Mouse (Mus musculus) heart, adult 2 months (tissue): ENCODE results near the gene Ralbp1. TPM values are rescaled to one million over a fixed set of nuclear protein-coding genes. Genes with fewer than 3 reads are reported as not detected.

Source experiments
- DNase-seq, 2 experiments: peaks; one replicate each; pipeline ENCODE4 v3.0.0; 2021
- H3K27ac ChIP-seq: fragments of 200-600 bp; 2 replicates; pipeline ENCODE4 v1.8.1; 2022
- H3K27me3 ChIP-seq: fragments of 200-500 bp; 2 replicates; pipeline ENCODE4 v1.6.1; 2012; ENCODE audit warnings: mild to moderate bottlenecking, low read length, inconsistent platforms, mixed read lengths; ENCODE audit not compliant: control insufficient read depth, insufficient read depth
- H3K36me3 ChIP-seq: fragments of 200-500 bp; 2 replicates; pipeline ENCODE4 v1.6.1; 2012; ENCODE audit warnings: low read length, inconsistent platforms; ENCODE audit not compliant: control insufficient read depth, insufficient read depth
- H3K4me1 ChIP-seq: fragments of 200-500 bp; 2 replicates; pipeline ENCODE4 v1.6.1; 2011; ENCODE audit warnings: low read length; ENCODE audit not compliant: control insufficient read depth, insufficient read depth
- H3K4me3 ChIP-seq: fragments of 200-600 bp; 2 replicates; pipeline ENCODE4 v1.8.1; 2022
- H3K79me2 ChIP-seq: fragments of 200-500 bp; replicated peaks from 2 replicates; pipeline ENCODE4 v1.6.1; 2012; ENCODE audit warnings: mild to moderate bottlenecking, inconsistent platforms, low read length, moderate library complexity, mixed read lengths; ENCODE audit not compliant: control insufficient read depth, insufficient read depth
- H3K9ac ChIP-seq: fragments of 200-500 bp; 2 replicates; pipeline ENCODE4 v1.6.1; 2012; ENCODE audit warnings: low read depth, mild to moderate bottlenecking, control low read depth, inconsistent platforms, low read length, mixed read lengths
- CTCF ChIP-seq: fragments of 200-600 bp; IDR thresholded peaks from 2 replicates; pipeline ENCODE4 v1.8.1; 2022; ENCODE audit warnings: antibody characterized with exemption, mild to moderate bottlenecking, moderate library complexity
- EP300 ChIP-seq: fragments of 200-500 bp; IDR thresholded peaks from 2 replicates; pipeline ENCODE4 v1.6.1; 2011; ENCODE audit warnings: low read depth, low read length, control low read depth; ENCODE audit not compliant: insufficient read depth
- POLR2A ChIP-seq: fragments of 200-500 bp; IDR thresholded peaks from 2 replicates; pipeline ENCODE4 v1.6.1; 2011; ENCODE audit warnings: mild to moderate bottlenecking, low read depth, low read length, control low read depth; ENCODE audit not compliant: insufficient read depth
- WGBS: fragments of 180-500 bp; shearing (Covaris S2); methylation state at CpG from one replicate; pipeline ENCODE4 v1.1.7; 2018; 5-methylcytosine and 5-hydroxymethylcytosine counted together
- intact Hi-C: fragments of 180-260 bp; cut with DNase I; formaldehyde crosslinking; loops from one replicate; pipeline ENCODE4 v1.15.1; 2025
- polyA plus RNA-seq: library from polyadenylated mRNA; depleted of rRNA; stranded (reverse); fragments of >200 nt; gene quantifications from 2 replicates; pipeline ENCODE4 v1.2.3, GENCODE M21; 2012
- total RNA-seq, 2 experiments: library from RNA; stranded (reverse); gene quantifications; 2 replicates each; pipeline ENCODE4 v1.2.3; 2021

Gene Ralbp1
- total and polyA plus RNA-seq, 3 experiments = 16.5 to 39.1 (median 36.0) TPM

DNA sequence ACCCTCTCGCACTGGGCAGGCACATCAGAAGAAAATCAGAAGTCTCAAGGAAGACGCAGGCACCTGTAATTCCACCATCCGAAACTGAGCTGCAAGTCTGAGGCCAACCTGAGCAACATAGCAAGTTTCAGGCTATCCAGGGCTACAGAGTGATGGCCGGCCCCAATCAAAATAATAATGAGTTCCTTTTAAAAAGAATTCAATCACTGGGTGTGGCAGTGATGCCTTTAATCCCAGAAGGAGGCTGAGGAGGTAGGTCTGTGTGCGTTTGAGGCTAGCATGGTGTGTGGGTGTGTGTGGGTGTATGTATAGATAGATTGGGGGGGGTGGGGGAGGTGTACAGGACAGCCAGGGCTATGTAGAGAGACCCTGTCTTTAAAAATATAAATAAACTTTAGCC, 17.6 kb downstream of the Ralbp1 start:
- Histone ChIP-seq H3K79me2 (peaks cover 12% of the 10 kb centered on the region), H3K27ac (no peak overlapping the region), H3K9ac (no peak overlapping the region), H3K36me3 (no peaks in the 10 kb centered on the region), H3K4me3 (no peak overlapping the region), H3K27me3 (no peaks in the 10 kb centered on the region), H3K4me1 (peaks cover 7% of the 10 kb centered on the region)
- no peak for TF ChIP-seq CTCF
- TF ChIP-seq POLR2A = no peak
- TF ChIP-seq EP300 = no peak
- no peak for DNase-seq
- intact Hi-C loops = no loop called here
- 89% methylated on average over 5 of the region's 5 CpGs for WGBS

DNA sequence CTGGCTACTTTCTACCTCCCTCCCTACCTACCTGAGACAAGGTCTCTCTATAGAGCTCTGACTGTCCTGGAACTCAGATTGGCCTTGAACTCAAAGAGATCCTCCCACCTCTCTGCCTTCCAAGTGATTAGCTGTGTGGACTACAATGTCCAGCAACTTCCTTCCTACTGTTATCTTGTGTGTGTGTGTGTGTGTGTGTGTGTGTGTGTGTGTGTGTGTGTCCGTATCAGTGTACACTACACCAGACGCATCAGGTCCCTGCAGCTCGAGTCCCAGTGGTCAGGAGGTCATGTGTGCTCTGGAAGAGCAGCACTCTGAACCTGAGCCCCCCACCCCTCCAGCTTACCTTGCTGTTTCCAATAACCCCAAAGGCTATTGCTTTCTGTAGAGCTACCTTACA, 19.4 kb downstream of the Ralbp1 start:
- Histone ChIP-seq H3K36me3 (no peaks in the 10 kb centered on the region), H3K9ac (no peak overlapping the region), H3K4me3 (no peak overlapping the region), H3K27me3 (no peaks in the 10 kb centered on the region), H3K27ac (no peak overlapping the region), H3K79me2 (peaks cover 12% of the 10 kb centered on the region), H3K4me1 (peaks cover 1% of the 10 kb centered on the region; the same call in 1 of the 2 replicates)
- no peak for TF ChIP-seq CTCF
- no peak for TF ChIP-seq EP300
- TF ChIP-seq POLR2A = no peak
- intact Hi-C loops = no loop called here
- no peak for DNase-seq
- 18% methylated on average over 3 of the region's 3 CpGs for WGBS

GRCm38 (mm10) chr17:65865265-65865664, 20.3 kb downstream of the Ralbp1 start:
- H3K27me3 ChIP-seq = no peaks in the 10 kb centered on the region
- no peak overlapping the region for H3K4me3 ChIP-seq
- H3K27ac ChIP-seq = no peak overlapping the region
- H3K9ac ChIP-seq = no peak overlapping the region
- peaks cover 1% of the 10 kb centered on the region; the same call in 1 of the 2 replicates for H3K4me1 ChIP-seq
- DNase-seq = no peak
- H3K79me2 ChIP-seq = peaks cover 10% of the 10 kb centered on the region
- H3K36me3 ChIP-seq = no peaks in the 10 kb centered on the region
- intact Hi-C loops = loop anchor here (2.0 kb wide), 1 partner anchor 88 kb away; no protein-coding TSS in a partner anchor
- TF ChIP-seq POLR2A (no peak), EP300 (no peak), CTCF (no peak)

GRCm38 (mm10) chr17:65864742-65865141, 20.9 kb downstream of the Ralbp1 start:
- H3K36me3 ChIP-seq = no peaks in the 10 kb centered on the region
- no peaks in the 10 kb centered on the region for H3K27me3 ChIP-seq
- peaks cover 9% of the 10 kb centered on the region for H3K79me2 ChIP-seq
- H3K4me1 ChIP-seq = peaks cover 1% of the 10 kb centered on the region; the same call in 1 of the 2 replicates
- TF ChIP-seq EP300 = no peak
- TF ChIP-seq CTCF = peak; percentile 91
- no peak for TF ChIP-seq POLR2A
- WGBS = 32% methylated on average over 4 of the region's 4 CpGs
- no peak for DNase-seq
- H3K9ac ChIP-seq = no peak overlapping the region
- intact Hi-C loops = loop anchor here (1.0 to 5.0 kb wide), 3 partner anchors 88 to 243 kb away; no protein-coding TSS in a partner anchor
- no peak overlapping the region for H3K27ac ChIP-seq
- no peak overlapping the region for H3K4me3 ChIP-seq

DNA sequence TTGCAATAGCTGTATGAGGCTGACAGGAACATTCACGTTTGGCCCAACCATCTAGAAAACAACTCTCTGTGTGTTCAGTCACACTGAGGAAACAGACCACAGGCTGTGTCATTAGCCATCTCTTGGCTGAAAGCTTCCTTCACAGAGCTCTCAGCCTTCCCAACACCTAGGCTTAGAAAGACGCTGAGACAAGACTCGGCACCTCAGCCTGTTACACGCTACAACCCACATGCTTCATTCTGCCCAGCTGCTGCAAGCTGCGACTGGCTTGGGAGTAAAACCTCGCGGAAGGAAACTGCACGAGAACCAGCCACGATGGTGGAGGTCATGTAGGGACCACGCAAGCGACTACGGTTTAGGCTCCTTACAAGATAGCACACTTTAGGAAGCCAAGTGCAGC, 21.8 kb downstream of the Ralbp1 start:
- H3K4me1 ChIP-seq = peaks cover 1% of the 10 kb centered on the region; the same call in 1 of the 2 replicates
- H3K9ac ChIP-seq = no peak overlapping the region
- 94% methylated on average over 12 of the region's 12 CpGs for WGBS
- H3K36me3 ChIP-seq = no peaks in the 10 kb centered on the region
- no peak for DNase-seq
- no peak overlapping the region for H3K27ac ChIP-seq
- intact Hi-C loops = loop anchor here (1.0 to 5.0 kb wide), 3 partner anchors 89 to 243 kb away; no protein-coding TSS in a partner anchor
- H3K27me3 ChIP-seq = no peaks in the 10 kb centered on the region
- H3K4me3 ChIP-seq = no peak overlapping the region
- peaks cover 7% of the 10 kb centered on the region for H3K79me2 ChIP-seq
- TF ChIP-seq CTCF (no peak), POLR2A (no peak), EP300 (no peak)

DNA sequence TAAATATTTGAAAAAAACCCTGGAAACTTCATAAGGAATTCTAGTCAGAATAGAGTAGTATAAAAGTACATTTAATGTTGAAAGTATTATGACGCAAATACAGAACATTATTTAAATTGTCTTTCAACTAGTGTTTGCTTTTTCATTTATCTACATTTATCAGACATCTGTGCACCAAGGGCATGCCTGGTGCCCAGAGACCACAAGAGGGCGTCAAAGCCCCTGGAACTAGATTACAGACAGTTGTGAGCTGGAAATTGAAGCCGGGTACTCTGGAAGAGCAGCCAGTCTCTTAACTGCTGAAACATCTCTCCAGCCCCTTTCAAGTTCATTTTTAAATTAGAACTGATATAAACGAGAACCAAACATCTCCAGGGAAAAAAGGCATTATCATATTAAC, 23.0 kb downstream of the Ralbp1 start:
- Histone ChIP-seq H3K4me3 (no peak overlapping the region), H3K27me3 (no peaks in the 10 kb centered on the region), H3K9ac (no peak overlapping the region), H3K79me2 (peaks cover 2% of the 10 kb centered on the region; the same call in 1 of the 2 replicates), H3K36me3 (peaks cover 2% of the 10 kb centered on the region; the same call in 1 of the 2 replicates), H3K4me1 (peaks cover 1% of the 10 kb centered on the region; the same call in 1 of the 2 replicates), H3K27ac (no peak overlapping the region)
- WGBS = 61% methylated on average over 4 of the region's 4 CpGs
- intact Hi-C loops = loop anchor here (5.0 kb wide), 1 partner anchor 155 kb away; no protein-coding TSS in a partner anchor
- DNase-seq = no peak
- no peak for TF ChIP-seq EP300
- TF ChIP-seq CTCF = peak; percentile 72
